Mouse (Mus musculus) adipocyte (in vitro differentiated cells): ENCODE measurements around the gene Npepps.
"Not testable (repeated sequence)": the region's sequence is repeated elsewhere in the genome, so short reads cannot be mapped to it uniquely, and the experiment has no call there.

Source experiments
- DNase-seq: peaks from one replicate; pipeline ENCODE4 v3.0.0-alpha.2; 2016; ENCODE audit warnings: low spot score

Gene Npepps

DNA sequence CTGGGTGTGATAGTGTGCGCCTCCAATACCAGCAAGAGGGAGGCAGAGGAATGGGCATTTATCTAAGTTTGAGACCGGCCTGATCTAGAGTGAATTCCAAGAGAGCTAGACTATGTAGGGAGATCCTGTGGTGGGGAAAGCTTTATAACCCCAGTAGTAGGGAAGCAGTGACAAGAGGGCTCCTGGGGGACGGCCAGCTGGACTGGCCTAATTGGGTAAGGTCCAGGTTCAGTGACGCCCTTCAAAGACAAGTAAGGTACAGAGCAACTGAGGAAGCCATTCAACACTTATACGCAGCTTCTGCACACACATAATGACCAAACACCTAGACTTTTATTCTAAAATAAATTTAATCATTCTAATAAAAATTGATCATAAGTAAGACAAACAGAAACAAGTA, 48.0 kb downstream of the Npepps start:
- DNase-seq, result no peak

DNA sequence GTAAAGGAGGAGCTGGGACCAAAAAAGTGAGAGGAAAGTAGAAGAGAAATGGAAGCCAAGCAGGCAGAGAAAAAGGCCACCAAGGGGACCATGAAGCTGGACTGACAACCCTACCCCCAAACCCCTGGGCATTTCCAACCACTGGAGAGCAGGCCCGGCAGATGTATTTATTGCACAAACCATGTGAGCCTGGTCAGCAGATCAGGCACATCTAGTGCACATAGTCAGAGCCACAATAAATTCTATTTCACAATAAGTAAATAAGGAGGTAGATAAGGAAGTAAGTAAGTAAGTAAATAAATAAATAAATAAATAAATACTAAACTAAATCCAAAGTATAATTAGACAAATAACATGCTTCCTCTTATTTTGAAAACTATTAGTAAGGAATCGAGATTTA, 51.0 kb downstream of the Npepps start:
- no peak for DNase-seq

DNA sequence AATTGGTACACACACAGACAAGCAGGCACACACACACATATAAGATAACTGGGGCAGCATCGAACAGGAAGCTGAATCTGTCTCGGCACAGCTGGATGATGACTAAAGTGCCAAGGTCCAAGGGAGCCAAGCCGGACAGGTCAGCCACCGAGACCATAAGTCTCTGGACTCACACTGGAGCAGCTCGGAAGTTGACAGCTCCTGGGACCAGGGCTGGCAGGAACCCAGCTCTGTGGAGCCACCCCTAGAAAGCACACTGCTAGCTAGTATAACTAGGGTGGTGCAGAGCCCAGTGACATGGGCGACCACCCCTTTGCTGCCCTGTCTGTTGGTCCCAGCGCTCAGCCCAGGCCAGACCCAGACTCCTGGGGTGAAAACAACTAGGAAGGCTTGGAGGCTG, 51.5 kb downstream of the Npepps start:
- no peak for DNase-seq

DNA sequence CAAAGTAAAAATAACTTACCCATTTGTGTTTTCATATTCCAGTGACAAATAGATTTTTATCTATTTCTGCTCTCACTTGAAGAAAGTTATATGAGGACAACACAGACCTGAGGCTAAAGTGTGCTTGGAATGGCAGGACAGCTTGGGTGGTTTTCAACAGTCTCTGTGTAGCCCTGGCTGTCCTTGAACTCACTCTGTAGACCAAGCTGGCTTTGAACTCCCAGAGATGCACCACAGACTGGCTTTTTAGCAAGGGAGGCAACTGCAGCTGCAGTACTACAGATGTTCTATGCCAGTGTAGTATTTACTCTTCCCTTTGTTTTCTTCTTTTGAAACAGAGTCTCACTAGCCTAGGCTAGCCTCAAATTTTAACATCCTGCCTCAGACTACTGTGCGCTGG, 54.3 kb downstream of the Npepps start:
- no peak for DNase-seq

DNA sequence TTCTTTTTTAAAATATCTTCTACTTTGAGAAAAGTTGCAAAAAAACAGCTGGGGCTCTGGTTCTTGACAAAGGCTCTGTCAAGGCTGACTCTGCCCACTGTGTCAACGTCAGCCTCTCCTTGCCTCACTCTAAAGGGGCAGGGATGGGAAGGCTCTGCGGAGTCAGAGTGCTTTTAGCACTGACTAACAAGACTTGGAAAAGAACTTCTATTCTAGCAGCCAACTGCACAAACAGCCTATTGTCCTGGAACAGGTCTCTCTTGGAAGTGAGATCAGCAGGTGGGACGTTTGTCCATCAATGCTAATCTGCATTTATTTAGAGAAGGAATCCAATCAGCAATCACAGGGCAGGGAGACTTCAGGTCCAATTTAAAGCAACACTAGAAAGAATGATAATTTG, 57.0 kb downstream of the Npepps start:
- no peak for DNase-seq

DNA sequence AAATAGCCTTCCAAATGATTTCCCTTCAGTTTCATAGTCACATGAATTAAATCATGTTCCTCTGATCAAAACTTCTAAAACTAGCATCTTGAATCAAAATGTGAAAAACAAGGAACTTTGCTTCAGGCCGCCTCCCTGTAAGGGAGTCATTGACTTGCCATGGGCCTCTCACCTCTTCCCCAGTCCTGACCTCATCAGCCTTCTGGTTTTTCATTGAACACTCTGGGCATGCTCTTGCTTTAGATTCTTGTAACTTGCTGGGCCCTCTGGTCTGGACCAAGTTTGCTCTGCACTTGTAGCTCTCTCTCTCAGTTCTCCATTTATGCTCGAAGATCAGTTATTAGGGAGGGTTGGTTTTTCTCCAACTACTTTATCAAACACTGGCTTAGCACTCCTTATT, 58.8 kb downstream of the Npepps start:
- peak; percentile 55 for DNase-seq

DNA sequence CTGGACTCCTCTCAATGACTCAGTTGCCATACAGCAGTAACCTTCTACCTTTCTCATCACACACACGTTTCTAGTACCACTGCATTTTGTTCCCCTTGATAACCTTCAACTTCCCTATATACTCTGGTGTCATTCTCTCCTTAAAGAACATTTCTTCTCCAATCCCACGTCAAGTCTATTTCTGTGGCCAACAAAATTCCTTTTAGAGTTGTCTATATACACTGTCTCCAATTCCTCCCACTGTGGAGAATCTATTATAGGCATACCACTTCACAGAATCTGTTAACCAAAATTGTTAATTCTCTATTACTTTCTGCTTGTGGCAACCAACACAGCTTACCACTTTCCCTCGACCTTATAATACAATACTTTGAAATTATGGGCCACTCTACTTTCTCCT, 60.2 kb downstream of the Npepps start:
- no peak for DNase-seq

DNA sequence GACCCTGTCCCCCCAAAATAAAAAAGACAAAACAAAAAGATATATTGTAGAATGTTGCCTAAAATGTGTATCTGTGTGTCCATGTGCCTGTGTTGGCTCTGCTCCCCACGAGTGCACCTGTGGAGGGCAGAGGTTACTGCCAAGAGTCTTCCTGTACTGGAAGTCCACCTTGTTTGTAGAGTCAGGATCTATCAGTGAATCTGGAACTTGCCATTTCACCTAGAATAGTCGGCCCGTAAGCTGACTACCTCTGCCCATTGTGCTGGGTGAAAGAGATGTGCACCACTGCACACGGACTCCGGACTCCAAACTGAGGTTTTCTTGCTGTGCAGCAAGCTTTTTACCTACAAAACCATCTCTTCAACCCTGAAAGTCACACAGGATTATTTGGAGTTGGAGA, 66.0 kb downstream of the Npepps start:
- no peak for DNase-seq

DNA sequence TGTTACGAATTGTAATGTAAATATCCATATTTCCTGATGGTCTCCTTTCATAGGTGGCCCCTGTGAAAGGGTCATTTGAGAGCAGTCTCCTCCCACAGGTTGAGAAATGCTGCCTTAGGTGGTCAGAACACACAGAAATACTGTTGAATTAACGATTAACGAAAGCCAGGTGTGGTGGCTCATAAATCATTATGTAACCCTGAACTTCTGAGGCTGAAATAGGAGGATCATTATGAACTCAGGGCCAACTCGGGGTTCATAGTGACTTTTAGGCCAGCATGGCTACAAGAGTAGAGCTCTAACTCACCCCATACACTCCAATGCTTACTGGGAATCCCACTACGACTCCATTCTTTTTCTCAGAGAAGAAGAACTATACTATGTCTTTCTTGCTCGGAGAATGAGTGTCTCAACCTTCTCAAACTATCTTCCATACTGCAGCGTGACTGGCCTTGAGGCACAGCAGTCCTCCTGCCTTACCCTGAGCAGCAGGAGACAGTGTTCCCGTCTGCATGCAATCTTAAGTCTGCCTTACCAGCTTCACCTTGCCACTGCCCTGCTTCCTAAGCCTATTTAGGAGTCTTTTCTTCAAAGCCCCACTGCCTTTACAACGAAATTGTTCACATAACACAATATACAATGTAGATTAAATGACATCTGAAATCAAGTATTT, 69.6 kb downstream of the Npepps start:
- DNase-seq, result no peak

DNA sequence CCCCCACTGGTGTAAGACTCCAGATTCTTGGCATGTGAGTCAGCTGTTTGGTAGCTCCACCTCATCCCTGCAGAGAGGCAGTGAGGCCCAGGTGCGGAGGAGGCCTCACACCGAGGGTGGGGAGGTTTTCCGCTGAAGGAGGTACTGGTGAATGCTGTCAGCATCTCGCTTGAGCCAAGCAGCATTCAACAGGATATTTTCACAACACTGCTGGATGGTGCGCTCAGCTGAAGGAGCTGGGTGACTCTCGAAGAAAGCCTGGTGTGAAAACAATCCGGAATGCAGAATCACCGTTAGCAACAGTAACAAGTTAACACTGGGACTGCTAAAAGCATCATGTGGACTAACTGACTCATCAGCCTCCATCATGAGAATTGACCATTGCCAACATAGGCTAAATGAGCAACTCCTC, 73.4 kb downstream of the Npepps start:
- DNase-seq, result no peak

DNA sequence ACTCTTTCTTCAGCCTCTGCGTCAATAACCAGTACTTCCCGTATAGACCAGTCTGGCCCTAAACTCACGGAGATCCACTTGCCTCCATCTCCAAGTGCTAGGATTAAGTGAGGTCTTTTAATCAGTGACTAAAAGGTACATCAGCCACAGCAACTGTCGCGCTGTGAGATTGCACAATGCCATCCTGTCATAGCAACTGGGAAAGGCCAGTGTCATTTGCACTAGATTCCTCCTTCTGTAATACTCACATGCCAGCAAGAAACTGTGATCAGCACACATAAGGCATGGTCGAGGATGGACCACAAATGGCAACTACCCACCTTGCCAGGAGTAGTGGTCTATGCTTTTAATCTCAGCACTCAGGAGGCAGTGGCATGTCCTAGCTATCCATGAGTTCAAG, 80.9 kb downstream of the Npepps start:
- no peak for DNase-seq

DNA sequence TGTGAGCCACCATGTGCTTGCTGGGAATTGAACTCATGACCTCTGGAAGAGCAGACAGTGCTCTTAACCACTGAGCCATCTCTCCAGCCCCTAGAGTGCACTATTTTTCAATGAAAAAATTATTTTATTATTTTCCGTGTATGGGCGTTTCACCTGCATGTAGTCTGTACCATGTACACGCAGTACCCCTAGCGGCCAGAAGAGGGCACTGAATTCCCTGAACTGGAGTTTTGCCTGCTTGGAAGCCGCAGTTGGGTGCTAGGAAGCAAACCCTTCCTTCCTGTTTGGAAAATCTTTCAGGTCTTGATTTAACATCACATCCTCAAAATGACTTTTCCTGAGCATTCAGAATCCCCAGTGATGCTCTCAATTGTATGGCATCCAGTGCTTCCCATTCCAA, 81.8 kb downstream of the Npepps start:
- DNase-seq, result no peak

DNA sequence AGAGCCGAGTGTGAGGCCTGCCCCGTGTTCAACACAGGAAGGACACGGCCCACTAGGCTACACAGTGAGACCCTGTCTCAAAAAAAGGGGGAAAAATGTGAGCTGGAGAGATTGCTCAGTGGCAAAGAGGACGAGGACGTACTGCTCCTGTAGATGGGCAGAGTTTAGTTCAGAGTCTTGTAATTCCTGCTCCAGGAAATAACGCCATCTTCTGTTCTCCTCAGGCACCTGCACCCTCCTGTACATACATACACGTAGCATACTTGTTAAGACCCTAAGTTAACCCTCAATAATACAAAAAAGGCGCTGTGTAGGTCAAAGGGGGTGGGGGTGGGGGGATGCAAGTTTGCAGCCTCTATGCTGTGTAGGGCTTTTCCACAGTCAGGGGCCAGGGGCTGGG, 83.4 kb downstream of the Npepps start:
- no peak for DNase-seq

DNA sequence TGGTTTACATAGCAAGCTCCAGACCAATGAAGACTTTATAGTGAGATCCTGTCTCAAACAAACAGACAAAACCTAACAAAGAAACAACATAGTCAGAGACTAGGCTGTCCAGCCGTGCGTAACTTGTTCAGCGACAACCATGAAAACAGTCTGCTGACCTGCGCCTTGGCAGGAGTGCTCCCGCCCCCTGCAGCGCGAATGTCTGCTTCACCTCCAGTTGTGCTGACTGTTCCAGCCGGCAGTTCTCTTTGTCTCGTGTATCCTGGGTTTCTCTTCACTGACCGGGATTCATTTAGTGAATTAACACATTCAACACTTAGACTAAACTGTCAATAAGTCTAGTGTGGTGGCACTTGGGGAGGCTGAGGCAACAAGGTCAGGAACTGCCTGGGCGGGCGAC, 83.9 kb downstream of the Npepps start:
- DNase-seq, result no peak

DNA sequence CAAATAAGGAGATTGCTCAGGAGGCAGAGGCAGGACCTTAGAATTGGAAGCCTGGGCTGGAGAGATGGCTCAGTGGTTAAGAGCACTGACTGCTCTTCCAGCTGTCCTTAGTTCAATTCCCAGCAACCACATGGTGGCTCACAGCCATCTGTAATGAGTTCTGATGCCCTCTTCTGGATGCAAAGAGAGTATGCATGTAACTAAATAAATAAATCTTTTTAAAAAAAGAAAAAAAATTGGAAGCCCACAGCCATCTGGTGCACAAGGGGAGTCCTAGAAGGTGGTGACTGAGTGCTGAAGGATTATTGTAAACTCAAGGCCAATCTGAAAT, 87.9 kb downstream of the Npepps start:
- no peak for DNase-seq

DNA sequence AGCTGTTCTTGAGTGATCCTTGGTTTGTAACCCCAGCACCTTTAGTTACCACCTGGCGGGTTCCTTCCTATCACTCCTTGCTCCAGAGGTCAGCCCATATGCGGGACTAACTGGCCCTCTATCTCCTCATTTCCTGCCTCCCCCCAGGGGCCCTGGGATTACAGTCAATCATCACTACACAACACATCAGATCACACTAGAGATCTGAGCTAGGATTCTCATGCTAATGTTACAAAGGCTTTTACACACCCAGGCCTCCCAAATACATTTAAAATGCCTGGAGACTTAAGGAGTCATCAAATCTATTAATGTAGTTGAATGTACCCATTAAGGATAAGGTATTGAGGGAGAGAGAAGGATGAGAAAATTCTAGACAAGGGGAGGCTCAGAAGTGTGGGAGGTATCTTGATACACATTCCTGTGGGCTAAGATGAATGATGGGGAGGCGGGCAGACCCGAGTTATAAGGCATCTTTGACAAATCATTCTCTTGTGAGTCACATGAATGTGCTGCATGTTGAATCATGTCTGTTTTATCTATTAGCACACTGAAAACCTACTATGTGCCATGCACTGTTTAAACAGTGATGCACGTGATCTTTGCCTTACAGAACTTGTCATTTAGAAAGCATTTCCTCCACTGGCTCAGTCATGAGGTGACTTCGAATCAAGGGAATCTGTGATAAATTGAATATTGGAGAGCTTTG, 88.4 kb downstream of the Npepps start:
- no peak for DNase-seq

DNA sequence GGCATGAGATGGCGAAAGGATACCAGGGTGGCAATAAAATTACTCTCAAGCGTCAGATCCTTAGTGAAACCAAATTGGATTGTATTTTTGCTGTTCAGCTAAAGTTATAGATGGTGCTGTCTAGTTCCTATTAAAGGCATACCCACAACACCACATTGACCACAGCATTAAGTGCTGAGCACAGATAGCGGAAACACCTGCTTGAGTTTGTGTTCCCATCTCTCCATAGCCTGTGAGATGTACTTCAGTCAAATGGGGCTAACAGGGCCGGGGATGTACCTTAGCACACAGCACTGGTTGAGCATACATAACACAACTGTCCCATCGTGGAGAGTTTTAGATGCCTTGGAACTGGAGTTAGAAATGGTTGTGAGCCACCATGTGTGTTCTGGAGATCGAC, 89.4 kb downstream of the Npepps start:
- no peak for DNase-seq

DNA sequence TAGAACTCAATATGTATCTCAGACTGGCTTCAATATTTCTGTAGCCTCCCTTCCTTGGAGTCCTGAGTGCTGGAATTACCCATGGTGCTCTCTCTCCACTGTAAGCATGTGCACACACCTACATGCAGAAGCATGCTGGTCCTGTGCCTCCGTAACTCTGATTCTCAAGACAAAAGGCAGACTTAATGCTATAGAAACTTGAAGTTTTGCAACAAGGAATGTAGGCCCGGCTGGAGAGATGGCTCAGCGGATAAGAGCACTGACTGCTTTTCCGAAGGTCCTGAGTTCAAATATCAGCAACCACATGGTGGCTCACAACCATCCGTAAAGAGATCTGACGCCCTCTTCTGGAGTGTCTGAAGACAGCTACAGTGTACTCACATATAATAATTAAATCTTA, 90.8 kb downstream of the Npepps start:
- not testable (repeated sequence) for DNase-seq

DNA sequence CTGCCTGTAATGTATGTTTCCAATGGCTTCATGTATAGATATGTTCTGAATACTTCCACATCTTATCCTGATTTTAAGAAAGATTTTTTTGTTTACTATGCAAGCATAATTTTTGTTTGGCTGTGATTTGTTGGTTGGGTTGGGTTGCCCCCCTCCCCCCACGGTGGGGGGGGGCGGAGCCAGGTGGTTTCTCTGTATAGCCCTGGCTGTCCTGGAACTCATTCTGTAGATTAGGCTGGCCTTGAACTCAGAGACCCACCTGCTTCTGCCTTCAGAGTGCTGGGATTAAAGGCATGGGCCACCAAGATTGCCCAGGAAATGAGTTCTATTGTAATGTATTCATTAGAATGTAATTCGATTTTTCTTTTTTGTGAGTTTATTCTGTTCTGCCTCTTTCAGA, 91.2 kb downstream of the Npepps start:
- no peak for DNase-seq

DNA sequence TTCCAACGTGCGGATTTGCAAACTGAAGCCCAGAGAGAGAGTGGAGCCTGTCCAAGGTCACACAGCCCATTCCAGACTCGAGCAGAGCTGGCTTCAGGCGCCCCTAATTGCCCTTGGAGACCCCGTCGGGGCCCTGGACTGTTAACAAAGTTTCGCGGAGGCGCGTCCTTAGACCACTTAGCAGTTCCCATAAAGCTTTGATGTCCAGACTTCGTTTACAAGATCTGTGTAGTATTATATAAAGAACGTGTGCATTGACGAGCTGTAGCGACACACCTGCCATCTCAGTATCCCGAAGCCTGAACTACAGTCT, 91.8 kb downstream of the Npepps start:
- DNase-seq, result no peak

DNA sequence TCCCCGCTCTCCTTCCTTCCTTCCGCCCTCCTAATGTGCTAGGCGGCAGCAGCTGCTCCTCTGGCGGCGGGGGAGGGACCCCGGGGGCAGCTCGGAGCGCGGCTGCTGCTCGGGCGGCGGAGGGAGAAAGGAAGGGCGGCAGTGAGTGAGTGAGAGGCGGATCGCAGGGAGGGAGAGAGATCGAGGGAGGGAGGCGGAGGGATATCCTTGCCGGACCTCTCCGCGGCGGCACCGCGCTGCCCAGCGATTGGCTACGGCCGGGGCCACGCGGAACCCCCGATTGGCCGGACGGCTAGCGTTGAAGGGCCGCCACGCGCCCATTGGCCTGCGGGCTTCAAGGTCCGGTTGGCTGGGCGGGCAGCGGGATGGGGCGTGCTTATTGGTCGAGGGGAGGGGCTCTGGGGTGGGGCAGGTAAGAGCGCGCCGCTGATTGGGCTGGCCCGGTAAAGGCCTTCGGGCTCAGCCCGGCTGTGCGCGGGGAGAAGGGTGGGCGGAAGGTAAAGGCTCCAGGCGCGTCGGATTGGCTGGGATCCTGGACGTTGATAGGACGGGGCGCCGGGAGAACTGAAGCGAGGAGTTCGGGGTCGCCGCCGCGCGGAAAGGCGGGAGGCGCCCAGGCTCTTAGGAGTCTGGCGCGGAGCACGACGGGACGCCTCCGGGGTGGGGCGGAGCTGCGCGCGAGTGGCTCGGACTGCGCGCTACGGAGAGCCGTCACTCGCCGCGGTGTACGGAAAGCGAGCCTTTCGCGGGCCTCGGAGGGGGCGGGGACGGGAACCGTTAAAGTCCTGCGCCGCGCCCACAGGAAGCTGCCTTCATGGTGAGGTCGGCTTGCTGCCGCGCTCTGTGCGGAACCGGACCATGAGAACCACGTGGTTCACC, 92.4 kb downstream of the Npepps start, which contains the start of gene Kpnb1:
Kpnb1 (minus strand) TSS at position 118 of the 879 bp plus-strand sequence.
- DNase-seq, result peak; percentile 98

DNA sequence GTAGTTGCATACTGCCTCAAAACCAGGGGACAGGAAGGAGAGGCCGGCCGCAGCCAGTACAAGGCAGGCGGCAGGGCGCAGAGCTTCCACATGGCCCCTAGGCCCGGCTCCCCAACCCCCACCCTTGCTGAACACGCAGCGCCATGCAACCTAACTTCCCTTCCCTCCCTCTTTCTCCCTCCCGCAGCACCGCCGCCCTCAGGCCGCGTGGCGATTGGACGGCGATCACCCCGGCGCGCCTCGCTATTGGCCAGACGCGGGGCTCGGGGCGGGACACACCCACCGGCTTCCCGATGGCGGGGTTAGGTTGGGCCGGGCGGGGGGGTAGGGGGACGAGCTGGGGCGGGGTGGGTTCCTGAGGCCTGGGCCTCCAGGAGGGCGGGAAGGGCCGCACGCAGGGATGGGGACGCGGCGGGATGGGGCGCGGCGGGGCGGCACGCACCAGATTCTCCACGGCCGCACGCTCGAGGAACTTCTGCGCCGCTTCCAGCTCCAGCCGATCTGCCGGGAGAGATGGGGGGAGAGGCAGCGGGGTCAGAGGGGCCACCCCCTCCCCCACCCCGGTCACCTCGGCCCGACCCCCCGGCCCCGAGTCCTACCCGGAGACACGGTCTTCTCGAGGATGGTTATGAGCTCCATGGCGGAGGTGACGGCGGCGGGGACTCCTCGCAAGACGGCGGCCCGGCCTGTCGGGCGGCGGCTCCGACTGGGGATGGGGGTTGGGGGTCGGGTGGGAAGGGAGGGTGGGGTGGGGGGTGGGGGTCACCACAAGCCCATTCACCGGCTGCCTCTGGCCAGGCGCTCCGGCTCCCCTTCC, 93.3 kb downstream of the Npepps start:
- peak; percentile 93 for DNase-seq
